Mouse (Mus musculus): ENCODE data around the gene Gltpd2. TPM values are rescaled to one million over a fixed set of nuclear protein-coding genes. Genes with fewer than 3 reads are reported as not detected.

The Gltpd2 gene
- polyA plus RNA-seq, 1 experiment from 2014 or later, result 0.32 TPM

GRCm38 (mm10) chr11:70487816-70488215, 31.2 kb upstream of the Gltpd2 start:
- DNase-seq (ENCODE audit: low spot score) (no peak), ATAC-seq (ENCODE audit: low FRiP score, low TSS enrichment) (no peak)
- 43% methylated on average over 4 of the region's 4 CpGs for WGBS
- TF ChIP-seq EP300 (optimal IDR thresholded peaks at IDR 0.05) (no peak), CTCF (IDR thresholded peaks at IDR 0.05; ENCODE audit: low read depth) (no peak)
- no peaks in the 10 kb centered on the region for H3K27me3 ChIP-seq (ENCODE audit: control insufficient read depth, insufficient read depth, low read length)
- H3K27ac ChIP-seq (replicated peaks), result no peak overlapping the region
- no peak overlapping the region for H3K9ac ChIP-seq (ENCODE audit: low read length)
- H3K36me3 ChIP-seq (ENCODE audit: control insufficient read depth, insufficient read depth, low read length), result no peaks in the 10 kb centered on the region
- H3K4me3 ChIP-seq (ENCODE audit: low read depth, low read length), result no peak overlapping the region
- no peaks in the 10 kb centered on the region for H3K4me1 ChIP-seq (replicated peaks; ENCODE audit: control insufficient read depth, insufficient read depth)
- no peaks in the 10 kb centered on the region for H3K9me3 ChIP-seq (ENCODE audit: control insufficient read depth, low read length)
- H3K4me2 ChIP-seq (replicated peaks; ENCODE audit: low read depth), result no peak overlapping the region

- 86% methylated on average over 3 of the region's 3 CpGs for WGBS
- H3K27ac ChIP-seq (replicated peaks), result no peak overlapping the region
- DNase-seq (ENCODE audit: low spot score), result no peak
- H3K4me2 ChIP-seq (replicated peaks; ENCODE audit: low read depth), result no peak overlapping the region
- H3K36me3 ChIP-seq (ENCODE audit: control insufficient read depth, insufficient read depth, low read length), result no peaks in the 10 kb centered on the region
- H3K9me3 ChIP-seq (ENCODE audit: control insufficient read depth, low read length), result no peaks in the 10 kb centered on the region
- ATAC-seq (ENCODE audit: low FRiP score, low TSS enrichment), result no peak
- H3K9ac ChIP-seq (ENCODE audit: low read length), result no peak overlapping the region
- TF ChIP-seq EP300 (optimal IDR thresholded peaks at IDR 0.05) (no peak), CTCF (IDR thresholded peaks at IDR 0.05; ENCODE audit: low read depth) (no peak)
- H3K4me3 ChIP-seq (ENCODE audit: low read depth, low read length), result no peak overlapping the region
- H3K27me3 ChIP-seq (ENCODE audit: control insufficient read depth, insufficient read depth, low read length), result no peaks in the 10 kb centered on the region
- H3K4me1 ChIP-seq (replicated peaks; ENCODE audit: control insufficient read depth, insufficient read depth), result no peaks in the 10 kb centered on the region
Measured at GRCm38 (mm10) chr11:70489138-70489537, 29.9 kb upstream of the Gltpd2 start.

- TF ChIP-seq CTCF (IDR thresholded peaks at IDR 0.05; ENCODE audit: low read depth) (no peak), EP300 (optimal IDR thresholded peaks at IDR 0.05) (no peak)
- WGBS, result 86% methylated on average over 6 of the region's 6 CpGs
- no peak for DNase-seq (ENCODE audit: low spot score)
Measured at GRCm38 (mm10) chr11:70489684-70490083, 29.3 kb upstream of the Gltpd2 start.

GRCm38 (mm10) chr11:70499566-70500475, 19.2 kb upstream of the Gltpd2 start:
- DNase-seq (ENCODE audit: low spot score), result no peak
- Histone ChIP-seq H3K9ac (ENCODE audit: low read length) (no peak overlapping the region), H3K27me3 (ENCODE audit: control insufficient read depth, insufficient read depth, low read length) (no peaks in the 10 kb centered on the region), H3K36me3 (ENCODE audit: control insufficient read depth, insufficient read depth, low read length) (no peaks in the 10 kb centered on the region), H3K9me3 (ENCODE audit: control insufficient read depth, low read length) (no peaks in the 10 kb centered on the region), H3K4me1 (replicated peaks; ENCODE audit: control insufficient read depth, insufficient read depth) (no peaks in the 10 kb centered on the region), H3K4me3 (ENCODE audit: low read depth, low read length) (no peak overlapping the region), H3K4me2 (replicated peaks; ENCODE audit: low read depth) (no peak overlapping the region), H3K27ac (replicated peaks) (no peak overlapping the region)
- ATAC-seq (ENCODE audit: low FRiP score, low TSS enrichment), result peak; percentile 19
- 55% methylated on average over 14 of the region's 14 CpGs for WGBS
- TF ChIP-seq CTCF (IDR thresholded peaks at IDR 0.05; ENCODE audit: low read depth) (peak; percentile 66), EP300 (optimal IDR thresholded peaks at IDR 0.05) (no peak)

More at GRCm38 (mm10) chr11:70489684-70490083, 29.3 kb upstream of the Gltpd2 start:
- Histone ChIP-seq H3K36me3 (ENCODE audit: control insufficient read depth, insufficient read depth, low read length) (no peaks in the 10 kb centered on the region), H3K27ac (replicated peaks) (no peak overlapping the region), H3K9me3 (ENCODE audit: control insufficient read depth, low read length) (no peaks in the 10 kb centered on the region), H3K27me3 (ENCODE audit: control insufficient read depth, insufficient read depth, low read length) (no peaks in the 10 kb centered on the region), H3K4me1 (replicated peaks; ENCODE audit: control insufficient read depth, insufficient read depth) (no peaks in the 10 kb centered on the region), H3K4me3 (ENCODE audit: low read depth, low read length) (no peak overlapping the region), H3K9ac (ENCODE audit: low read length) (no peak overlapping the region), H3K4me2 (replicated peaks; ENCODE audit: low read depth) (no peak overlapping the region)
- ATAC-seq (ENCODE audit: low FRiP score, low TSS enrichment), result no peak

GRCm38 (mm10) chr11:70500476-70500812, 18.6 kb upstream of the Gltpd2 start:
- no peaks in the 10 kb centered on the region for H3K27me3 ChIP-seq (ENCODE audit: control insufficient read depth, insufficient read depth, low read length)
- no peak for TF ChIP-seq CTCF (IDR thresholded peaks at IDR 0.05; ENCODE audit: low read depth)
- H3K36me3 ChIP-seq (ENCODE audit: control insufficient read depth, insufficient read depth, low read length), result no peaks in the 10 kb centered on the region
- H3K9ac ChIP-seq (ENCODE audit: low read length), result no peak overlapping the region
- no peaks in the 10 kb centered on the region for H3K4me1 ChIP-seq (replicated peaks; ENCODE audit: control insufficient read depth, insufficient read depth)
- ATAC-seq (ENCODE audit: low FRiP score, low TSS enrichment), result peak; percentile 60
- no peak overlapping the region for H3K27ac ChIP-seq (replicated peaks)
- H3K4me3 ChIP-seq (ENCODE audit: low read depth, low read length), result no peak overlapping the region
- no peaks in the 10 kb centered on the region for H3K9me3 ChIP-seq (ENCODE audit: control insufficient read depth, low read length)
- no peak overlapping the region for H3K4me2 ChIP-seq (replicated peaks; ENCODE audit: low read depth)
- WGBS, result 46% methylated on average over 1 of the region's 1 CpGs
- no peak for DNase-seq (ENCODE audit: low spot score)

- TF ChIP-seq EP300 (optimal IDR thresholded peaks at IDR 0.05) (no peak), CTCF (IDR thresholded peaks at IDR 0.05; ENCODE audit: low read depth) (no peak)
- no peaks in the 10 kb centered on the region for H3K36me3 ChIP-seq (ENCODE audit: control insufficient read depth, insufficient read depth, low read length)
- H3K9me3 ChIP-seq (ENCODE audit: control insufficient read depth, low read length), result no peaks in the 10 kb centered on the region
- WGBS, result 35% methylated on average over 3 of the region's 3 CpGs
- H3K4me1 ChIP-seq (replicated peaks; ENCODE audit: control insufficient read depth, insufficient read depth), result no peaks in the 10 kb centered on the region
- no peak overlapping the region for H3K27ac ChIP-seq (replicated peaks)
- H3K27me3 ChIP-seq (ENCODE audit: control insufficient read depth, insufficient read depth, low read length), result no peaks in the 10 kb centered on the region
- DNase-seq (ENCODE audit: low spot score) (no peak), ATAC-seq (ENCODE audit: low FRiP score, low TSS enrichment) (no peak)
- no peak overlapping the region for H3K9ac ChIP-seq (ENCODE audit: low read length)
- H3K4me2 ChIP-seq (replicated peaks; ENCODE audit: low read depth), result no peak overlapping the region
- H3K4me3 ChIP-seq (ENCODE audit: low read depth, low read length), result no peak overlapping the region
Measured at GRCm38 (mm10) chr11:70502018-70502417, 17.0 kb upstream of the Gltpd2 start.
